Mouse (Mus musculus) E14TG2a.4 (cell line): ENCODE results near the gene Coa7.

Experiments used
- H3K27me3 ChIP-seq: 2 replicates; pipeline ENCODE4 v1.6.1; 2014; ENCODE audit warnings: low read length, control low read depth; ENCODE audit not compliant: insufficient read depth
- H3K36me3 ChIP-seq: 2 replicates; pipeline ENCODE4 v1.6.1; 2014; ENCODE audit warnings: low read length, control low read depth; ENCODE audit not compliant: insufficient read depth
- H3K4me1 ChIP-seq: replicated peaks from 2 replicates; pipeline ENCODE4 v1.6.1; 2014; ENCODE audit warnings: low read depth, low read length, control low read depth
- H3K4me3 ChIP-seq: replicated peaks from 2 replicates; pipeline ENCODE4 v1.5.1; 2014; ENCODE audit warnings: mild to moderate bottlenecking, low read length
- H3K9me3 ChIP-seq: 2 replicates; pipeline ENCODE4 v1.6.1; 2014; ENCODE audit warnings: low read length, control low read depth
- CTCF ChIP-seq: conservative IDR thresholded peaks from 2 replicates; pipeline ENCODE4 v1.5.1; 2014; ENCODE audit warnings: low read length
- NANOG ChIP-seq: IDR thresholded peaks from 2 replicates; pipeline ENCODE4 v1.6.1; 2014; ENCODE audit warnings: borderline replicate concordance, low read length, mixed read lengths
- POU5F1 ChIP-seq: IDR thresholded peaks from 2 replicates; pipeline ENCODE4 v1.6.1; 2014; ENCODE audit warnings: low read length, borderline replicate concordance

The Coa7 gene

DNA sequence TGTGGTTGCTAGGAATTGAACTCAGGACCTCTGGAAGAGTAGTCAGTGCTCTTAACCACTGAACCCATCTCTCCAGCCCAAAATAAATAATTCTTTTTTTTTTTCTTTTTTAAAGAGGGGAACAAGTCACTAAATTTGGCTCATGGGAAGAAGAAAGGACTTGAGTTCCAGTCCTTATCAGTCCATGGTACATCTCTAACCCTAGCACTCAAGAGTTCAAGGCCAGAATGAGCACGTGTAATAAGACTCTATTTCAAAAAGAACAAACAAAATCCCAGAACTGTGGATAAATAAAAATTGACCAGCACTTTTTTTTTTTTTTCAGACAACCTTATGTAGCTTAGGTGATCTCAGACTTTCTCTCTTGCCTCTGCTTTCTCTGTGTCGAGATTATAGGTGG, 8.8 kb downstream of the Coa7 start:
- Histone ChIP-seq H3K36me3 (peaks cover 76% of the 10 kb centered on the region), H3K4me1 (peaks cover 88% of the 10 kb centered on the region), H3K4me3 (no peak overlapping the region), H3K9me3 (no peaks in the 10 kb centered on the region), H3K27me3 (no peaks in the 10 kb centered on the region)
- no peak for TF ChIP-seq NANOG
- no peak for TF ChIP-seq POU5F1
- TF ChIP-seq CTCF: no peak

DNA sequence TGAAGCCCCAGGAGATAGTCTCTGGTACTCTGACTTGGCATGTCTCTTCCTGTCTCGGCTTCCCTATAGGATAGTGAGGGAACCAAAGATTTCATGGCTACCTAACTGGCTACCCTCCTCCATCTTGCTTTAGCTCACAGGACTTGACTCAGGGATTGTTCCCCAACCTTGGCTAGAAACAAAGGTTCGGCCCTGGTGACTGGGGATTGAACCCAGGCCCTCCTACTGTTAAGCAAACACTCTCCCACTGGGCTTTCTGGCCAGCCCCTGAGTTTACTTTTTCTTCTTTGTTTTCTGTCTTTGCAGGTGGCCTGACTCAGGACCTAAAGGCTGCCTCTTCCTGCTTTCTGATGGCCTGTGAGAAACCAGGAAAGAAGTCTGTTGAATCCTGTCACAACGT, 9.9 kb downstream of the Coa7 start:
- Histone ChIP-seq H3K27me3 (no peaks in the 10 kb centered on the region), H3K4me1 (peaks cover 78% of the 10 kb centered on the region), H3K4me3 (peak overlapping the region; percentile 49), H3K9me3 (no peaks in the 10 kb centered on the region), H3K36me3 (peaks cover 68% of the 10 kb centered on the region)
- TF ChIP-seq NANOG (0 out of 2 replicates have a peak, but pooled peaks have one; percentile 15), POU5F1 (no peak), CTCF (no peak)

DNA sequence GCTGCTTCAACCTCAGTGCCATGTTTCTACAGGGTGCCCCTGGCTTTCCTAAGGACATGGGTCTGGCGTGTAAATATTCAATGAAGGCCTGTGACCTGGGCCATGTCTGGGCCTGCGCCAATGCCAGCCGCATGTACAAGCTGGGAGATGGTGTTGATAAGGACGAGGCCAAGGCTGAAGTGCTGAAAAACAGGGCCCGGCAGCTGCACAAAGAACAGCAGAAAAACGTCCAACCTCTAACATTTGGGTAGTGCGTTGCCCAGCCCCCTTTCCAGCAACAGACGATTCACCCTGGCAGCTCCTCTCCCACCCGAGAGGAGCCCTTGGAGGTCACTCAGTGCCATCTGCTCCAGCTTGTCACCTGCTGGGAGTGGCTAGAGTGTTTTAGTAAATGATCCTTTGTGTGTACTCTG, 10.4 kb downstream of the Coa7 start:
- Histone ChIP-seq H3K4me3 (peak overlapping the region; percentile 49), H3K9me3 (no peaks in the 10 kb centered on the region), H3K27me3 (no peaks in the 10 kb centered on the region), H3K4me1 (peaks cover 78% of the 10 kb centered on the region), H3K36me3 (peaks cover 68% of the 10 kb centered on the region)
- TF ChIP-seq NANOG: no peak

DNA sequence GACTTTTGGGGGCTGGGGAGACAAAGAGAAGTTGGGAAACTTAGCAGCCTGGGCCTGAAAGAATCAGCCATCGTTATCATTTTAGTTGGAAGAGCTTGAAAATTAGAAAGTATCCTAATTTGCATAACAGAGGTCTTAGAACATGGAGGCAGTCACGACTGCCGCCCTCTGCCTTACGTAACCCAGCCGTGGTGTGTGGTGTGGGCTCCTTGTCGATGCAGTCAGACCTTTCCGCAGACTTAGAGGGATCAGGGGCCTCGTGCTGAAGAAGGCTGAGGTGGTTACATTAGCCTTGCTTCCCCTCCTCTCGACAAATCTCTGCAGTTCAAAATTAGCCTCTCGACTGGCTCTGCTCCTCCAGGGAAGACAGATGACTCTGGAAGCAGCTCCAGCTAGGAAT, 10.9 kb downstream of the Coa7 start:
- no peak for TF ChIP-seq NANOG
- no peak for TF ChIP-seq POU5F1
- TF ChIP-seq CTCF: no peak
- Histone ChIP-seq H3K9me3 (no peaks in the 10 kb centered on the region), H3K36me3 (peaks cover 67% of the 10 kb centered on the region), H3K27me3 (no peaks in the 10 kb centered on the region), H3K4me3 (peak overlapping the region; percentile 49), H3K4me1 (peaks cover 73% of the 10 kb centered on the region)

DNA sequence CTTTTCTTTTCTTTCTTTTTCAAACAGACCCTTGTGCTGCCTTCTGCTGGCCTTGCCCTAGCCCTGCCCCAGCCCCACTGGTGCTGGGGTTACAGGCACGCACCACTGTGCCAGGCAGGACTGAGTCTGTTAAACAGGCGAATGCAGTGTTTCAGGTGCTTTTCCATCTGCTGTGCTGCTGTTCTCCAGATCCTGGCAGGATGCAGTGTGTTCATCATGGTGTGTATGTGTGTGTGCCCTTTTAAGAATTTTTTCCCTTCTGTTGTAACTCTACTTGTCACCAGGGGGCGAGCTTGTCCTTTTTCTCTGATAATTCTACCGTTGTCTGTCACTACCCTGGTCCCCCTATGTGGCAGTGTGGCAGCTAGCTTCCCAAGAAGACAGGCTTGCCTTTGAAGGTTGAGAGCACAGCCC, 11.3 kb downstream of the Coa7 start:
- Histone ChIP-seq H3K36me3 (peaks cover 63% of the 10 kb centered on the region), H3K4me1 (peaks cover 70% of the 10 kb centered on the region), H3K4me3 (peak overlapping the region; percentile 49), H3K27me3 (no peaks in the 10 kb centered on the region), H3K9me3 (no peaks in the 10 kb centered on the region)
- TF ChIP-seq NANOG (no peak), CTCF (peak; percentile 70)

DNA sequence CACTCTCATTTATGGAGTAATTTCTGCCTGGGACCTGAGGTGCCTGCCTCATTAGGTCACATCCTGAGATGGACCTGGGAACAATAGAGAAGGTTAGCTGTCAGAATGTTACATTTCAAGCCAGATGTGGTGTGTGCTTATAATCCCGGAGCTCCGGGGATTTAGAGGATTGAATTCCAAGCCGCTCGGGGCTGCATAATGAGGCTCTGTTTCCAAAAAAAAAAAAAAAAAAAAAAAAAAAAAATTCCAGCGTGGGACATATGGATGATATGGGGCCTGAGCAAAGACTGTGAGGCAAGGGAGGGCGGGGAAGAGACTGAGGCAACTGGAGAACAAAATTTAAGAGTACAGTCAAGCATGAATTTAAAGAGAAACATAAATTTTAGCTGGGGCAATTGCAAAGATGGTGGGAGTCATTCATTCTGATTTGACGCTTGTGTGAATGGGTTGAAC, 16.7 kb downstream of the Coa7 start:
- peaks cover 18% of the 10 kb centered on the region for H3K36me3 ChIP-seq
- no peak for TF ChIP-seq POU5F1
- TF ChIP-seq NANOG: no peak
- TF ChIP-seq CTCF: no peak
- no peak overlapping the region for H3K4me3 ChIP-seq
- no peaks in the 10 kb centered on the region for H3K9me3 ChIP-seq
- peaks cover 54% of the 10 kb centered on the region for H3K4me1 ChIP-seq
- H3K27me3 ChIP-seq: no peaks in the 10 kb centered on the region

DNA sequence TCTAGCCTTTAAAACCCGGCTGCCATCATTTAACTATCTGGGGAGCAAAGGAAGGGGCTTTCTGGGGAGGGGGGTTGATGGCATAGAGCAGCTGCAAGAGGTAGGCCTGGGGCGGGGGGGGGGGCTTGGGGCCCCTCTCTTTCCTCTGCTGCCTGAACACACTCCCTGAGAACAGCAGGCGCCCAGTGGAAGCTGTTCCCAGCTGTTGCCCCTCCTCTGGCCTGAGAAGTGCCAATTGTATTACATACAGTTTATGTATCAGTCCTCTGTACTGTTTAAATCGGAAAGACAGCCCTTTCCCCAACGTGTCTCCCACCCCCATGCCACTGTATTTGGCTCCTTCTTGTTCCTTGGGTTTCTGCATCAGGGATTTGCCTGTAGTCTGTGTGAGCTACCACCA, 17.9 kb downstream of the Coa7 start:
- Histone ChIP-seq H3K9me3 (no peaks in the 10 kb centered on the region), H3K27me3 (no peaks in the 10 kb centered on the region), H3K4me3 (no peak overlapping the region), H3K36me3 (peaks cover 6% of the 10 kb centered on the region; the same call in 1 of the 2 replicates), H3K4me1 (peaks cover 54% of the 10 kb centered on the region)
- TF ChIP-seq NANOG (no peak), CTCF (no peak), POU5F1 (no peak)

DNA sequence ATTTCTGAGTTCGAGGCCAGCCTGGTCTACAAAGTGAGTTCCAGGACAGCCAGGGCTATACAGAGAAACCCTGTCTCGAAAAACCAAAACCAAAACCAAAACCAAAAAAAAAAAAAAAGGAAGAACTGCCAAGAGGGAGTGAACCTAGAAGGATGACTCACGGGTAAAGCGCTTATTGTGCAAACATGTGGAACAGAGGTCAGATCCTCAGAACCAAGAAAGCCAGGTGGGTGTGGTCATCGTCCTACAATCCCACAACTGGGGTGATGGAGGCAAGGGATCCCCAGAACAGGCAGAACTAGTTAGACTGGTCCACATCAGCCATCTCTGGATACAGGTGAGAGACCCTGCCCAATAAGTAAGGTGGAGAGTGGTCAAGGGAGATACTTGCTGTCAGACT, 19.2 kb downstream of the Coa7 start:
- Histone ChIP-seq H3K27me3 (no peaks in the 10 kb centered on the region), H3K36me3 (no peaks in the 10 kb centered on the region)
- TF ChIP-seq NANOG: no peak
- no peak for TF ChIP-seq CTCF
- TF ChIP-seq POU5F1: no peak

DNA sequence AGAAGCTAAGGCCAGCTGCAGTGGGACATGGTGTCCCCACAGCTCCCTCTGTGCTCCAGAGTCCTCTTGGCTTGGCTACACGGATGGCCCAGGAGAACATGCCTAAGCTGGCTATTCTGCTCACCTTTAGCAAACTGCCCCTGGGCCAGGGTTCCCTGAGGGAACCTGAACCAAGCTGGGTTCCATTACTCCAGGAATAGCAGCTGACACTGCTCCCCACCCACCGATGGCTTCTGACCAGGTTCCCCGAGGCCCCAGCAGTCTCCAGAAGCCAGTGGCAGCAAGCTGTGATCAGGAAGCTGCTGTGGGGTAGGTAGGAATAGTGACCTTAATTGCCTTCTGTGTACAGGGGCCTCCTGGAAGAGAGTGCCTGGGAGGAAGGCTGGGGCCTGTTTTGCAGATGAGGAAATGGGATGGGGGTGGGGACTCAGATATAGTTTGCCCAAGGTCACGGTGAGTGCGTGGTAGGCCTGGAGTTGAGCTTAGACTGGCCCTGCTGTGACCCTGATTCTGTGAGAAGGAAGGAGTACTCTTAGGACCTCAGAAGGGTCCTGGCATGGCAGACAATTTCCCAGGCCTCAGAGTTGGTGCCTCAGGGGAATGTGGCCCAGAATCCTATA, 20.4 kb downstream of the Coa7 start:
- no peak for TF ChIP-seq NANOG
- TF ChIP-seq POU5F1: no peak
- no peak for TF ChIP-seq CTCF
- H3K27me3 ChIP-seq: no peaks in the 10 kb centered on the region
- H3K4me1 ChIP-seq: peaks cover 58% of the 10 kb centered on the region
- H3K4me3 ChIP-seq: no peak overlapping the region
- H3K9me3 ChIP-seq: no peaks in the 10 kb centered on the region
- no peaks in the 10 kb centered on the region for H3K36me3 ChIP-seq

More for the DNA sequence above, 19.2 kb downstream of the Coa7 start:
- Histone ChIP-seq H3K9me3 (no peaks in the 10 kb centered on the region), H3K4me3 (no peak overlapping the region), H3K4me1 (peaks cover 58% of the 10 kb centered on the region)
